Mouse (Mus musculus): ENCODE measurements around the gene Upk3bl.

- TF ChIP-seq GABPA (IDR thresholded peaks at IDR 0.05; ENCODE audit: low read depth, low read length) (no peak), MAFK (IDR thresholded peaks at IDR 0.05; ENCODE audit: borderline replicate concordance, low read depth, low read length) (no peak), EP300 (IDR thresholded peaks at IDR 0.05; ENCODE audit: low read depth in 1 of 2, low read length in 2 of 2) (no peak), CTCF (IDR thresholded peaks at IDR 0.05 in 2 of 3, conservative IDR thresholded peaks at IDR 0.05 in 1 of 3; ENCODE audit: control insufficient read depth in 1 of 3, insufficient read depth in 1 of 3, low read depth in 2 of 3, low read length in 3 of 3, poor library complexity in 1 of 3, severe bottlenecking in 1 of 3) (no peak), POLR2A (IDR thresholded peaks at IDR 0.05; ENCODE audit: control insufficient read depth in 1 of 2, insufficient read depth in 1 of 2, low read depth in 1 of 2, low read length in 2 of 2, poor library complexity in 1 of 2) (no peak), MXI1 (IDR thresholded peaks at IDR 0.05; ENCODE audit: low read depth, low read length) (no peak), RCOR1 (IDR thresholded peaks at IDR 0.05; ENCODE audit: low read depth, low read length) (no peak), SIN3A (IDR thresholded peaks at IDR 0.05; ENCODE audit: low read length) (no peak), MYB (IDR thresholded peaks at IDR 0.05; ENCODE audit: low read depth, low read length) (no peak), ELF1 (IDR thresholded peaks at IDR 0.05; ENCODE audit: low read depth, low read length) (no peak), KAT2A (conservative IDR thresholded peaks at IDR 0.05; ENCODE audit: low read depth, low read length) (no peak), MAZ (IDR thresholded peaks at IDR 0.05; ENCODE audit: low read depth, low read length) (no peak)
Measured at GRCm38 (mm10) chr5:136049926-136050325, 4.4 kb upstream of the Upk3bl start.

Data from MEL (cell line).